Mouse (Mus musculus) midbrain, embryonic 14.5 days (tissue): ENCODE measurements at regions not wholly inside any gene's neighbourhood (a gene's known extent, or its start where the extent isn't known, plus 50 kb on each side); places are given as distances from the start of the nearest gene placed in this dataset.

Experiments used
- ATAC-seq: fragments of 200-750 bp; cut with Nextera tagmentation; 2 replicates; pipeline ENCODE4 v1.8.0; 2017; ENCODE audit warnings: moderate number of reproducible peaks, moderate library complexity; ENCODE audit not compliant: low FRiP score, low TSS enrichment
- DNase-seq: peaks from one replicate; pipeline ENCODE4 v3.0.0-alpha.2; 2015
- H3K27ac ChIP-seq: fragments of 300-500 bp; sonication (generic); replicated peaks from 2 replicates; pipeline ENCODE4 v1.5.1; 2014; ENCODE audit warnings: mild to moderate bottlenecking, low read depth, low read length, moderate library complexity
- H3K27me3 ChIP-seq: fragments of 300-500 bp; sonication (generic); 2 replicates; pipeline ENCODE4 v1.6.1; 2014; ENCODE audit warnings: low read length, control low read depth, mixed read lengths; ENCODE audit not compliant: control insufficient read depth, insufficient read depth
- H3K36me3 ChIP-seq: fragments of 300-500 bp; sonication (generic); 2 replicates; pipeline ENCODE4 v1.6.1; 2014; ENCODE audit warnings: low read length, control low read depth; ENCODE audit not compliant: control insufficient read depth, insufficient read depth
- H3K4me1 ChIP-seq: fragments of 300-500 bp; sonication (generic); 2 replicates; pipeline ENCODE4 v1.6.1; 2014; ENCODE audit warnings: mild to moderate bottlenecking, antibody characterized with exemption, low read length, control low read depth; ENCODE audit not compliant: control insufficient read depth, insufficient read depth
- H3K4me2 ChIP-seq: fragments of 300-500 bp; sonication (generic); 2 replicates; pipeline ENCODE4 v1.6.1; 2014; ENCODE audit warnings: mild to moderate bottlenecking, low read length, moderate library complexity
- H3K4me3 ChIP-seq: fragments of 300-500 bp; sonication (generic); replicated peaks from 2 replicates; pipeline ENCODE4 v1.5.1; 2014; ENCODE audit warnings: low read depth, low read length
- H3K9ac ChIP-seq: fragments of 300-500 bp; sonication (generic); replicated peaks from 2 replicates; pipeline ENCODE4 v1.6.1; 2014; ENCODE audit warnings: mild to moderate bottlenecking, low read length, moderate library complexity
- H3K9me3 ChIP-seq: fragments of 300-500 bp; sonication (generic); 2 replicates; pipeline ENCODE4 v1.6.1; 2016; ENCODE audit warnings: low read length, control low read depth, mixed read lengths; ENCODE audit not compliant: control insufficient read depth
- WGBS: fragments of 180-500 bp; shearing (Covaris S2); extraction: QIAGEN DNeasy Blood & Tissue Kit; methylation state at CpG from one replicate; pipeline ENCODE4 v1.1.7; 2014; 5-methylcytosine and 5-hydroxymethylcytosine counted together

GRCm38 (mm10) chr4:53227071-53227470 is 67.4 kb upstream of the Abca1 start:
- H3K4me2 ChIP-seq = no peak overlapping the region
- ATAC-seq (no peak), DNase-seq (no peak)
- no peaks in the 10 kb centered on the region for H3K27me3 ChIP-seq
- no peak overlapping the region for H3K9ac ChIP-seq
- no peaks in the 10 kb centered on the region for H3K4me1 ChIP-seq
- 86% methylated on average over 1 of the region's 1 CpGs for WGBS
- no peak overlapping the region for H3K4me3 ChIP-seq
- no peaks in the 10 kb centered on the region for H3K36me3 ChIP-seq
- H3K27ac ChIP-seq = no peak overlapping the region
- H3K9me3 ChIP-seq = no peaks in the 10 kb centered on the region

GRCm38 (mm10) chr4:53226376-53226775 is 66.7 kb upstream of the Abca1 start:
- no peak for DNase-seq
- no peak overlapping the region for H3K4me3 ChIP-seq
- no peak overlapping the region for H3K9ac ChIP-seq
- no peak overlapping the region for H3K4me2 ChIP-seq
- 86% methylated on average over 3 of the region's 3 CpGs for WGBS
- ATAC-seq = no peak
- H3K9me3 ChIP-seq = no peaks in the 10 kb centered on the region
- H3K36me3 ChIP-seq = no peaks in the 10 kb centered on the region
- no peaks in the 10 kb centered on the region for H3K4me1 ChIP-seq
- no peaks in the 10 kb centered on the region for H3K27me3 ChIP-seq
- no peak overlapping the region for H3K27ac ChIP-seq

- WGBS = 89% methylated on average over 3 of the region's 3 CpGs
- Histone ChIP-seq H3K36me3 (no peaks in the 10 kb centered on the region), H3K27ac (no peak overlapping the region), H3K4me3 (no peak overlapping the region), H3K27me3 (no peaks in the 10 kb centered on the region), H3K9ac (no peak overlapping the region), H3K9me3 (no peaks in the 10 kb centered on the region), H3K4me2 (no peak overlapping the region), H3K4me1 (peaks cover 5% of the 10 kb centered on the region)
- ATAC-seq (no peak), DNase-seq (no peak)
These were observed 63.7 kb upstream of the Abca1 start for GRCm38 (mm10) chr4:53223379-53223778.

- ATAC-seq (no peak), DNase-seq (no peak)
- Histone ChIP-seq H3K9me3 (no peaks in the 10 kb centered on the region), H3K27me3 (no peaks in the 10 kb centered on the region), H3K4me3 (no peak overlapping the region), H3K27ac (no peak overlapping the region), H3K36me3 (no peaks in the 10 kb centered on the region), H3K9ac (no peak overlapping the region), H3K4me2 (no peak overlapping the region), H3K4me1 (peaks cover 13% of the 10 kb centered on the region)
- 89% methylated on average over 4 of the region's 4 CpGs for WGBS
These were observed 61.1 kb upstream of the Abca1 start for GRCm38 (mm10) chr4:53220809-53221208.

- H3K4me1 ChIP-seq = peaks cover 13% of the 10 kb centered on the region
- no peak overlapping the region for H3K9ac ChIP-seq
- no peaks in the 10 kb centered on the region for H3K27me3 ChIP-seq
- no peak for DNase-seq
- H3K4me3 ChIP-seq = no peak overlapping the region
- H3K9me3 ChIP-seq = no peaks in the 10 kb centered on the region
- WGBS = 71% methylated on average over 3 of the region's 3 CpGs
- H3K27ac ChIP-seq = 0 out of 2 replicates have a peak overlapping the region, but pooled peaks have one; percentile 20
- H3K36me3 ChIP-seq = no peaks in the 10 kb centered on the region
- no peak overlapping the region for H3K4me2 ChIP-seq
- no peak for ATAC-seq
These were observed 59.7 kb upstream of the Abca1 start for GRCm38 (mm10) chr4:53219351-53219750.

GRCm38 (mm10) chr4:53218752-53219151 is 59.1 kb upstream of the Abca1 start:
- H3K36me3 ChIP-seq = no peaks in the 10 kb centered on the region
- H3K4me2 ChIP-seq = peak overlapping the region; percentile 86
- DNase-seq (peak; percentile 17), ATAC-seq (no peak)
- H3K4me1 ChIP-seq = peaks cover 13% of the 10 kb centered on the region
- 32% methylated on average over 7 of the region's 7 CpGs for WGBS
- 0 out of 2 replicates have a peak overlapping the region, but pooled peaks have one; percentile 20 for H3K27ac ChIP-seq
- no peaks in the 10 kb centered on the region for H3K9me3 ChIP-seq
- no peak overlapping the region for H3K9ac ChIP-seq
- H3K4me3 ChIP-seq = no peak overlapping the region
- H3K27me3 ChIP-seq = no peaks in the 10 kb centered on the region

- ATAC-seq (peak; percentile 35; the same call in 1 of the 2 replicates), DNase-seq (no peak)
- Histone ChIP-seq H3K4me3 (peak overlapping the region; percentile 45), H3K36me3 (no peaks in the 10 kb centered on the region), H3K9me3 (no peaks in the 10 kb centered on the region), H3K27ac (peak overlapping the region; percentile 84; the same call in 1 of the 2 replicates), H3K4me1 (peaks cover 13% of the 10 kb centered on the region), H3K9ac (peak overlapping the region; percentile 62; the same call in 1 of the 2 replicates), H3K27me3 (no peaks in the 10 kb centered on the region), H3K4me2 (peak overlapping the region; percentile 86)
- WGBS = 43% methylated on average over 5 of the region's 5 CpGs
These were observed 58.6 kb upstream of the Abca1 start for GRCm38 (mm10) chr4:53218291-53218640.

- under 1% methylated on average over 38 of the region's 38 CpGs for WGBS
- no peaks in the 10 kb centered on the region for H3K36me3 ChIP-seq
- no peaks in the 10 kb centered on the region for H3K9me3 ChIP-seq
- H3K4me1 ChIP-seq = peaks cover 13% of the 10 kb centered on the region
- DNase-seq (peak; percentile 88), ATAC-seq (peak; percentile 89)
- peak overlapping the region; percentile 62 for H3K9ac ChIP-seq
- H3K4me2 ChIP-seq = peak overlapping the region; percentile 86
- H3K27me3 ChIP-seq = no peaks in the 10 kb centered on the region
- H3K4me3 ChIP-seq = peak overlapping the region; percentile 45
- peak overlapping the region; percentile 84 for H3K27ac ChIP-seq
These were observed 58.1 kb upstream of the Abca1 start for GRCm38 (mm10) chr4:53217608-53218290.

- peaks cover 5% of the 10 kb centered on the region for H3K4me1 ChIP-seq
- no peak overlapping the region for H3K9ac ChIP-seq
- no peak overlapping the region for H3K4me3 ChIP-seq
- H3K27ac ChIP-seq = no peak overlapping the region
- no peak for ATAC-seq
- WGBS = 75% methylated on average over 4 of the region's 4 CpGs
- H3K9me3 ChIP-seq = no peaks in the 10 kb centered on the region
- no peak for DNase-seq
- H3K4me2 ChIP-seq = no peak overlapping the region
- no peaks in the 10 kb centered on the region for H3K36me3 ChIP-seq
- H3K27me3 ChIP-seq = no peaks in the 10 kb centered on the region
These were observed 52.8 kb upstream of the Abca1 start for GRCm38 (mm10) chr4:53212541-53212940.
